Mouse (Mus musculus): ENCODE measurements around the gene Pkig. TPM values are rescaled to one million over a fixed set of nuclear protein-coding genes. Genes with fewer than 3 reads are reported as not detected.

Gene Pkig
- total and polyA plus RNA-seq, 3 experiments, result 225 to 364 (median 227) TPM

- peaks cover 79 to 92% of the 10 kb centered on the region in 2 experiments for H3K36me3 ChIP-seq (replicated peaks in 1 of 2; ENCODE audit: control insufficient read depth in 1 of 2, insufficient read depth in 1 of 2, low read length in 1 of 2)
- no peak overlapping the region for H3K4me3 ChIP-seq (replicated peaks in 1 of 3; ENCODE audit: low read depth in 2 of 3, low read length in 2 of 3, poor library complexity in 1 of 3)
- TF ChIP-seq MYC (IDR thresholded peaks at IDR 0.05; ENCODE audit: low read depth, low read length) (no peak), ZKSCAN1 (IDR thresholded peaks at IDR 0.05; ENCODE audit: borderline replicate concordance, low read depth, low read length) (no peak), GABPA (IDR thresholded peaks at IDR 0.05; ENCODE audit: insufficient replicate concordance, low read depth, low read length) (no peak), HCFC1 (IDR thresholded peaks at IDR 0.05; ENCODE audit: low read depth, low read length) (no peak), USF2 (conservative IDR thresholded peaks at IDR 0.05; ENCODE audit: low read depth, low read length) (no peak), NRF1 (IDR thresholded peaks at IDR 0.05; ENCODE audit: low read depth, low read length) (no peak), ZMIZ1 (IDR thresholded peaks at IDR 0.05; ENCODE audit: low read depth, low read length) (no peak), NELFE (IDR thresholded peaks at IDR 0.05; ENCODE audit: low read depth, low read length) (no peak), SMC3 (IDR thresholded peaks at IDR 0.05; ENCODE audit: low read depth, low read length) (no peak), MAFK (IDR thresholded peaks at IDR 0.05; ENCODE audit: insufficient replicate concordance, low read length) (no peak), TBP (conservative IDR thresholded peaks at IDR 0.05; ENCODE audit: low read depth, low read length) (no peak), EP300 (IDR thresholded peaks at IDR 0.05; ENCODE audit: low read length) (no peak)
- DNase-seq (ENCODE audit: extremely low read depth), result no peak
- H3K79me2 ChIP-seq (replicated peaks; ENCODE audit: control insufficient read depth, extremely low read depth, insufficient read depth, poor library complexity, severe bottlenecking), result peaks cover 95% of the 10 kb centered on the region
- no peaks in the 10 kb centered on the region for H3K9me3 ChIP-seq (replicated peaks; ENCODE audit: low read length)
- H3K9ac ChIP-seq (ENCODE audit: insufficient read depth, low read depth), result no peak overlapping the region
- no peaks in the 10 kb centered on the region for H3K27me3 ChIP-seq (replicated peaks)
- dilution Hi-C loops (cut with MboI; ENCODE audit: extremely low pct_ligation_motif_present, extremely low pct_unique_long_range_greater_than_20kb, low sequenced_read_pairs) (no loop called here), in situ Hi-C loops (cut with MboI; ENCODE audit: low pct_ligation_motif_present, low pct_unique_long_range_greater_than_20kb, low sequenced_read_pairs) (no loop called here)
- peaks cover 12 to 58% of the 10 kb centered on the region in 2 experiments for H3K4me1 ChIP-seq (ENCODE audit: control insufficient read depth in 1 of 2, insufficient read depth in 2 of 2)
- no peak overlapping the region for H3K4me2 ChIP-seq (ENCODE audit: insufficient read depth, low read depth, poor library complexity, severe bottlenecking)
- H3K27ac ChIP-seq (ENCODE audit: insufficient read depth, low read depth), result no peak overlapping the region; the same call in 1 of the 2 replicates
Observed at GRCm38 (mm10) chr2:163636057-163636456, 22.1 kb upstream of the Pkig start.

- H3K9ac ChIP-seq (ENCODE audit: insufficient read depth, low read depth), result peak overlapping the region; percentile 80; the same call in 1 of the 2 replicates
- peaks cover 94% of the 10 kb centered on the region for H3K79me2 ChIP-seq (replicated peaks; ENCODE audit: control insufficient read depth, extremely low read depth, insufficient read depth, poor library complexity, severe bottlenecking)
- no peaks in the 10 kb centered on the region for H3K9me3 ChIP-seq (replicated peaks; ENCODE audit: low read length)
- H3K36me3 ChIP-seq (replicated peaks in 1 of 2; ENCODE audit: control insufficient read depth in 1 of 2, insufficient read depth in 1 of 2, low read length in 1 of 2), result peaks cover 64 to 80% of the 10 kb centered on the region in 2 experiments
- TF ChIP-seq NELFE (IDR thresholded peaks at IDR 0.05; ENCODE audit: low read depth, low read length) (no peak), POLR2AphosphoS2 (IDR thresholded peaks at IDR 0.05; ENCODE audit: low read depth, low read length) (0 out of 2 replicates have a peak, but pooled peaks have one; percentile 18), UBTF (IDR thresholded peaks at IDR 0.05; ENCODE audit: low read depth, low read length) (no peak), ELF1 (IDR thresholded peaks at IDR 0.05; ENCODE audit: low read depth, low read length) (0 out of 2 replicates have a peak, but pooled peaks have one; percentile 14), RAD21 (IDR thresholded peaks at IDR 0.05; ENCODE audit: low read depth, low read length) (no peak)
- peak overlapping the region in 2 of 3 experiments; percentile 15 to 50 for H3K4me3 ChIP-seq (replicated peaks in 1 of 3; ENCODE audit: low read depth in 2 of 3, low read length in 2 of 3, poor library complexity in 1 of 3)
- H3K27me3 ChIP-seq (replicated peaks), result no peaks in the 10 kb centered on the region
- in situ Hi-C loops (cut with MboI; ENCODE audit: low pct_ligation_motif_present, low pct_unique_long_range_greater_than_20kb, low sequenced_read_pairs) (no loop called here), dilution Hi-C loops (cut with MboI; ENCODE audit: extremely low pct_ligation_motif_present, extremely low pct_unique_long_range_greater_than_20kb, low sequenced_read_pairs) (no loop called here)
- peaks cover 12 to 62% of the 10 kb centered on the region in 2 experiments for H3K4me1 ChIP-seq (ENCODE audit: control insufficient read depth in 1 of 2, insufficient read depth in 2 of 2)
- peak overlapping the region; percentile 84 for H3K4me2 ChIP-seq (ENCODE audit: insufficient read depth, low read depth, poor library complexity, severe bottlenecking)
- no peak for DNase-seq (ENCODE audit: extremely low read depth)
- H3K27ac ChIP-seq (ENCODE audit: insufficient read depth, low read depth), result peak overlapping the region; percentile 41
Observed at GRCm38 (mm10) chr2:163637655-163638266, 20.4 kb upstream of the Pkig start.

All from CH12.LX (cell line).